Mouse (Mus musculus): Measurements from ENCODE around the gene Anks4b.

DNA sequence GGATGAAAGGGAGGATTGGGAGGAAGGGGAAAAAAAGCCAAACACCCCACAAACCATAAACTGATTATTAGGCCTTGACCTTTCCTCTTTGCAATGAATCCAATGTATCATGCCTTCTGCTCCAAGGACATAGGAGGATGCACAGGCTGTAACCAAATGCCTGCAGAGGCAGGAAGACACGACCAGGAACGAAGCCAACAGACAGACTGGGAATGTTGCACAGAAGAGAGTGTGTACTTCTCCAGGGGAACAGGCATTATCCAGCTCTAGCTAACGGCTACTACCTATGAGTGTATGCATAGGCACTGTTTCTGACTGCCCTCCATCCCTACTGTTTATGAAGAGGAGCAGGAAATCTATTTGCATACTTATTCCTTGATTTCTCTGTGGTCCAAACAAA, 18.5 kb downstream of the Anks4b start:
- no peak for TF ChIP-seq CTCF (IDR thresholded peaks at IDR 0.05; ENCODE audit: control insufficient read depth, insufficient read depth, insufficient read length)
- TF ChIP-seq USF1 (IDR thresholded peaks at IDR 0.05; ENCODE audit: low read depth), result no peak
- no peak for TF ChIP-seq MAX (IDR thresholded peaks at IDR 0.05)
- TF ChIP-seq MYOD1 (IDR thresholded peaks at IDR 0.05; ENCODE audit: control insufficient read depth, insufficient read length, low read depth), result no peak
- no peak for TF ChIP-seq MYOG (IDR thresholded peaks at IDR 0.05; ENCODE audit: control insufficient read depth, extremely low read depth, insufficient read length)
- TF ChIP-seq FOSL1 (IDR thresholded peaks at IDR 0.05; ENCODE audit: insufficient read depth, low read length, poor library complexity, severe bottlenecking), result no peak
